Mouse (Mus musculus) frontal cortex, postnatal 25 days (tissue): ENCODE results near the gene Tmem203.

Source experiments
- DNase-seq, 2 experiments: peaks; one replicate each; pipeline ENCODE4 v3.0.0; 2022; ENCODE audit warnings: low spot score in 2 of 2

Gene Tmem203

DNA sequence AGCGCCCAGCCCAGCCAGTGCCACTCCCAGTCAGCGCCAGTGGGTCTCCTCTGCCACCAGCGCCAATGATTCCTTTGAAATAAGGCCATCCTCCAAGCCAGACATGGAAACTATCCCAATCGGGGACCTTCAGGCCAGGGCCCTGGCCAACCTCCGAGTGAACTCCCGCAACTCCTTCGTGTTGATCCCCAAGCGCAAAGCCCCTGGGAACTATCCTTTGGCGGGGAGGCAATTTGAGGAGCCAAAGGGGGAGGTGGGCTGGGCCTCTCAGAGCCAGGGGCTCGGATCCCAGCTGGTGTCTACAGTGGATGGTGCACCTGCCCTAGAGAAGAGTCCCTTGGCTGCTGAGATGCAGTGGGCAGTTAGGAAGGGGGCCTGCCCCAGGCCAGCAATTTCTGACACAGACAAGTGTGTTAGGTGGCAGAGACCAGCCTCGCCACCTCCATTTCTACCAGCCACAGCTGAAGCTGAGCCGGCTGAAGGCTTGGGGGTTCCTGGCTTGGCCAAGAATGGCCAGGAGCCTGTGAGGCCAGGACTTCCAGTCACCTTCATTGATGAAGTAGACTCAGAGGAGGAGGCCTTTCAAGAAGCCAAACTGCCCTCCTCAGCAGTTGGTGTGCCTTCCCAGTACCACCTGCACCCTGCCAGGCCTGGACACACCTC lies 8.5 kb downstream of the Tmem203 start:
- no peak for DNase-seq

- DNase-seq = no peak
Observed at GRCm38 (mm10) chr2:25264286-25264660, 9.0 kb downstream of the Tmem203 start.

DNA sequence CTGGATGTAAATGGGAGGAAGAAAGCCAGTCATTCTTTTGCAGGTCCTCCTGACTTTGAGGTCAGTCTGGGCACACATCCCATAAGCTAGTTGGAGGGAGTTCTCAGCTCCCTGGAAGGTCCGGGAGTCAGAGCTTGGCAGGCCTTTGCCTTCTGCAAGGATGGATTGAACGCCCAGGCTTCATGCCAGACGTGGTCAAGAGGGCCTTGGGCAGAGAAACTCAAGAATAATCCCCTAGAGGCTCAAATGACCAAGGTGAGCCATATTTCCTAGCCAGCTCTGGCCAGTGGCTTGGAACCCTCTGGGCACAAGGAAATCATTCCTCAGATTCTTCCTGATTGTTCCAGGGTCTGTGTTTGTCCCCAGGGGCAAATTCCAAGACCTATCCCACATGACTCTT lies 9.6 kb downstream of the Tmem203 start:
- DNase-seq = no peak

DNA sequence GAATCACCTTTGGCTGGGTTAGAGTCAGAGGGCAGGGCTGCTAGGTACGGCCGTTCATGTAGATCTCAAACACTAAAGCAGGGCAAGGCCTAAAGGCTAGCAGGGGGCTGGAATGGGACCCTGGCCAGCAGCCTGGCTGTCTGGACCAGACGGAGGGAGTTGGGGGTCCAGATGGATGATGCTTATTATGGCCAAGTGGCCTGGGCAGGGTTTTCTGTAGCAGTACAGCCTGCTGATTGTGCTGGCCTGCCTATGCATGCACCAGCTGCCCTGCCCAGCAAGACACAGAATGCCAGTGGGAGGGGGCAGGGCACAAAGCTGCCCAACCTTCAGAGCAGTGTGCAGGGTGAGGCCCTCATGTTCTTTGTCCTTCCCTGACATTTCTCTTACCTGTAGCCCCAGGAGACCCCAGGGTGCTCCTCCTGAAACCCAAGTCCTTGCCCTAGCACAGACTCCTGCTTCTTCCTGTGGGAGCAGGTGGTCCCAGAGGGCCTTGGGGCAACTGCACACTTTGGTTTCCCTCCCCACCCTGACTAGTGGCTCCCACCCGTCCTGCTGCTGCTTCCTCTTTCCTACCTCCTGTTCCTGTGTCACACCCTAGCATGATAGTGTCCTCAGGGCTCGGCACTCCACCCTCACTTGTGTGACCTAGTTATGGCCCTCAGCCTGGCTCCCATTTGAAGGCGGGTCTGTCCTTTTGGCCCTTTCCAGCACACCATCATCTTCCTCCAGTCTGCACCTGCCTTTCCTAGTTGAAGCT lies 10.8 kb downstream of the Tmem203 start:
- no peak for DNase-seq

DNA sequence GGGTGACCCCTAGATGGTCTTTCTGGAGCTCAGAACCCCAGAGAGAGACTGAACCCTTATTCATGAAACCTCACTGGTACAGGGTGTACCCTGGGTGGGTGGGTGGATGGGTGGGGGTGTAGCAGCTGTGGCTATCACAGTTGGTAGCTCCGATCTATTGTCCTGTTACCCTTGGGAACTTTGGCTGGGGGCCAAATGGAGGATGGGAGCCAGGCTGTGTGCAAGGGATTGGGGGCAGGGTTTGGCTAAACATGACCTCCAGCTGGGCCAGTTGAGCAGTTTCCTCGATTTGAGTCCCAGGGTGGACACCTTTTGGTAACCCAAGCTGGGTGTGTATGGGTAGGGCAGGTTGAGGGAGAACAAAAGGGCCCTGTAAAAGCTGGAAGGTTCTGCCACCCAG lies 11.5 kb downstream of the Tmem203 start:
- no peak for DNase-seq

GRCm38 (mm10) chr2:25267241-25267640 lies 12.0 kb downstream of the Tmem203 start:
- no peak for DNase-seq

DNA sequence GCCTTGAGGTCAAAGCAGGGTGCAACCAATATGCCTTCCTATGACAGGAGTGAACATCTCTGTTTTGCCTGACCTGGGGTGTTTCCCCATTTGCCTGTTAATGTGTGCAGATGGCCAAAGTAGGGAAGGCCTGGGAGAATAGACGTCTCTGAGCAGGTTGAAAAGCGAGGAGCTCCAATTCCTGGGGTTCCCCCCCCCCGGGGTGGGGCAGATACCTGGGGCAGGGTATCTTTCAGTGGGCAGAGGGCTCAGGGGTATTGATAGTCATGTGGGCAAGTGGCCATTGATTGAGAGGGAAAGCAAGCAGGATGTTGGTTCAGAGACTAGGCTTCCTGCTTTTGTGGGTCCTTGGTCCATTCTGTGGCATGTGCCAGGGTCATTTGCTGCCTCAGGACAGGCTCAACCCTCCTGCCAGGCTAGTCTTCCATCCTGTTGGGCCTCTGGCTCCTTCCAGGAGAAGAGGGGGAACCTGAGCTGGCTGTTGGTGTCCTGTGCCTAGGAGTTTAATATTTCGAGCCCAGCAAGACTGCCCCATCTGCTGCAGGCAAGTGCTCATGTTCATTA lies 12.6 kb downstream of the Tmem203 start:
- DNase-seq = no peak

DNA sequence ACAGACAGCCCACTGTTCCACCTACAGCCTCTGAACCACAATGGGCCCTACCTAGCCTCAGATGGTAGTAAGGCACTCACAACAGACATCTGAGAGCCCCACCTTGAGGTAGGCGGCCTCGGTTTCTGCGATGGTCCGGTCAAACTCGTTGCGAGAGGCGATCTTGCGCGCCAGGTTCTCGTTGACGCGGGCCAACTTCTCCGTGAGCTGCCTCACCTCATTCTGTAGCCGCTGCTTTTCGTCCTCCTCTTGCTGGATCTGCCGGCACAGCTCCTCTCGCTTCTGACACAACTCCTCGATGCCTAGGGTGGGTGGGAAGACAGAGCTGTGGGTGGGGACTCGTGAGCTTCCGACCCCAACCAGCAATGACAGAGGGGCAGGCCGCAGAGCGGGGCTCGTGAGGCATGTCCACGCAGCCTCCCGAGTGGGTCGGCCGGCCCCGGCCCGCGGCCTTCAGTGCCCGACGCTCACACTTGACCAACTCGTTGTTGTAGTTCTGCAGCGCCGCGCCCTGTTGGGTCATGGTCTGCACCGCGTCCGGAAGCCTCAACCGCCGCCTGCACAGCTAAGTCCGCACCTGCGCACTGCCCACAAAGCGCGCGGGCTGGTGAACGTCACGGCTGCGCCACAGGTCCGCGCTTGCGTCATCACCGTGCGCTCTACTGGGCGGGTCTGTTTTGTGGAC lies 16.7 kb downstream of the Tmem203 start, which contains the start of the genes Ssna1 and Anapc2:
Gene Ssna1, minus strand, starts transcription at position 612 of the 685 bp plus-strand sequence.
Gene Anapc2, plus strand, starts transcription at position 652 of the 685 bp plus-strand sequence.
- DNase-seq = peak; percentile 96 to 97

DNA sequence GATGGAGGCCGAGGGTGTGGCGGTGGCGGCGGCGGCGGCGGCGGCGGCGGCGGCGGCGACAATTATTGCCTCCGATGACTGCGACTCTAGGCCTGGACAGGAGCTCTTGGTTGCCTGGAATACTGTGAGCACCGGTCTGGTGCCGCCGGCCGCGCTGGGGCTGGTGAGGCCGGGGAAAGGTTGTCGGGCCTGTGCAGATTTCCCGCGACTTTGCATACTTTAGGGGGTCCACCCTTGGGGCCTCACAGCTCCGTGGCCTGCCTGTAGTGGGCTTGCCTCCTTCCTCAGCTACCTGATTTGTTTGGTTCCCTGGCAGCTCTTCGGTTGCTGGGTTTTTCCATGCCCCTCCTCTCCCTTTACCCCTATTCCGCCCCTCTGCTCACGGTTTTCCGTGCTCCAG lies 17.3 kb downstream of the Tmem203 start:
- DNase-seq = no peak

GRCm38 (mm10) chr2:25273010-25273409 lies 17.8 kb downstream of the Tmem203 start:
- DNase-seq = no peak

DNA sequence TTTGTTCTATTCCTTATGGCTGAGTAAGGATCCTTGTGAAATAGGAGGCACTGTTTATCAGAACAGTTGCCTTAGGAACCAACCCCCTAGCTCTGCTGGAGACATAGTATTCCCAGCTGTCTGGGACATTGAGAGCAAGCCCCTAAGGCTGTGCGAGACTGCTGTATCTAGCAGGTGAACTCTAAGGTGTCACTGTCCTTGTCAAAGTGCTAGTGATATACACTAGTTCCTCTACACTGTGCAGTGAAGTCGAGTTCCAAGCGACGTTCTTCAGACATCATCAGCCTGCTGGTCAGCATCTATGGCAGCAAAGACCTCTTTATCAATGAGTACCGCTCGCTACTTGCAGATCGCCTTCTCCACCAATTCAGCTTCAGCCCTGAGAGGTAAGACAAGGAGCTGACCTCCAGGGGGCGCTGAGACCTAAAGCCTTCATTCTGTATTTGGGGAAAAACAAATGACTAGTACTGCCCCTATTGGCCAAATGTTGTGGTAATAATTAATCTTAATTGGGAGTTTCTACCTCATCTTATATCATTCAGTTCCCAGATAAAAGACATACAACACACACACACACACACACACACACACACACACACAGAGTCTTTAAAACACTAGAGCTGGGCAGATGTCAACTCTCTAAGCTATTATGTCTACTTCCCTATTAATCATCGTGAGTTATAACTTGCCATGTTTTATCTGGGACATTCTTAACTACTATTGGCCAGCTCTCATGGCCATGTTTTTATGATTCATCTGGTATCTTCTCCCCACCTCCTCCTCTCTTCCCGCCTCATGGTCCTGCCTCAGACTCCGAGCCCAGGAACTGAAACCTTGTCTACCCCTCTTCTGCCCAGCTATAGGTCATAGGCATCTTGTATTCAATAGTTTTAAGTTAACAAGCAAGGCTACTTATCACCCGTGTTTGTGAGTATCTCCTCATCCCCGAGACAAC lies 24.0 kb downstream of the Tmem203 start:
- DNase-seq = peak in 1 of 2 experiments; percentile 70

DNA sequence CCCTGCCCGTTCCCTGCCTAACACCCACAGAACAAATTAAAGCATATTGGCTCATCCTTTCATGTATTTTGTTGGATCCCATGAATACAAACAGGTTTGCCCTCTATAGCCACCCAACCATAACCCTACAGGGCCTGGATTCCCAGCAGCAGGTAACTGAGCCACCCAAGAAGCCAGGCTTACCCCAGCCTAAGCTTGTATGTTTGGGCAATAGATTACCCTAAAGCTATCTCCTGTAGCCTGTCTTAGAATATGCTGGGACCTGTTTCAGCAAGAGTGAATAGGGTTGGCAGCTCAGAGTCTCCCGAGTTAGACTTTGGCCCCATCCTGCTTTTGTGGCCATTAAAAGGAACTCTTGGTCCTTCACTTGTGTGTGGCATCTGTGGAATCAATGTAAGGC lies 30.3 kb downstream of the Tmem203 start:
- DNase-seq = no peak

DNA sequence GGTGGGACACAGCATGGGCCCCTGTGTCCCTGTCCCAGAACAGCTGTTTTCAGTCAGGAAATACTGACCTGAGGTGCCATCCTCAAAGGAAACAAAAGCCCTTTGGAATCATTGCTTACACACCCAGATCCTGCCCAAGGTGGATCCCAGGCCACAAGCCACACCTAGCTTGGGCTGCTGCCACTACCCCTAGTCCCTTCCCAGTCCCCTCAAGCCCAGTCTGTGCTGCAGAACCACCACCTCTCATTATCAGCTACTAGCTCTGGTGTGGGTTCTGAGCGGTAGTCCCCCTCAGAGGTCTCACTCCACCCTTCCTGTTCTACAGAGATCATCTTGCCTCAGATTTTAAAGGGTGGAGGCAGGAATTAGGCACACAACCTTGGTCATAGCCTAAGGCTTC lies 31.1 kb downstream of the Tmem203 start:
- no peak for DNase-seq

GRCm38 (mm10) chr2:25286837-25287636 lies 31.8 kb downstream of the Tmem203 start:
- no peak for DNase-seq

DNA sequence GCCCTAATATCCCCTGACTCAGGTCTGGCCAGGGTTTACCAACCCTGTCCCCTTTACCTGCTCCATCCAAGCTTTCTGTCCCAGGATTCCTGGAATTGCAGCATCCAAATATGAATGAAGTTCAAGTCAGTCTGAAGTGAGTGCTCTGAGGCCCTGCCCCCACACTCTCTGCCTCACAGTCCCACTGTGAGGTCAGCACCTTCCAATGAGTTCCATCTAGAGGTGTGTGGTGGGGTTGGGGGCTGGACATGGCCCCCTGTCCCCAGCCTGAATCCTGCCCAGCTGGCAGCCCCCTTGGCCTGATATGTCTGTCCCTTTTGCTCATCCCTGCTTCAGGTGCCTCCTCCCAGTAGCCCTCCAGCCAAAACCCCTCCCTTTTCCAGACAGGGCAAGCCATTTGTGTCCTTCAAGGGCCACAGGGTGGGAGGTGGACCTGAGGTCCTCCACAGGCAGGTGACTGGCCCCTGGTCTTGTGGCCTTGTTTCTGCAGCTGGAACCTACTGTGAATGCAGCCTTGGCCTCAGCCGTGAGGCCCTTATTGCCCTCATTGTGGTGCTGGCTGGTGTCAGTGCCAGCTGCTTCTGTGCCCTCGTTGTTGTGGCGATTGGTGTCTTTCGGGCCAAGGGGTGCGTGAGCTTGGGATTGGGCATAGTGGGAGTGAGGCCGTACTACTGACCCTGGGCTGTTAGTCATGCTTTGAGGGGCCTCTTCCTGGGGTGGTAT lies 32.8 kb downstream of the Tmem203 start, which contains the start of gene Tmem210:
Gene Tmem210, plus strand, starts transcription at position 219 of the 723 bp plus-strand sequence.
- DNase-seq = no peak

DNA sequence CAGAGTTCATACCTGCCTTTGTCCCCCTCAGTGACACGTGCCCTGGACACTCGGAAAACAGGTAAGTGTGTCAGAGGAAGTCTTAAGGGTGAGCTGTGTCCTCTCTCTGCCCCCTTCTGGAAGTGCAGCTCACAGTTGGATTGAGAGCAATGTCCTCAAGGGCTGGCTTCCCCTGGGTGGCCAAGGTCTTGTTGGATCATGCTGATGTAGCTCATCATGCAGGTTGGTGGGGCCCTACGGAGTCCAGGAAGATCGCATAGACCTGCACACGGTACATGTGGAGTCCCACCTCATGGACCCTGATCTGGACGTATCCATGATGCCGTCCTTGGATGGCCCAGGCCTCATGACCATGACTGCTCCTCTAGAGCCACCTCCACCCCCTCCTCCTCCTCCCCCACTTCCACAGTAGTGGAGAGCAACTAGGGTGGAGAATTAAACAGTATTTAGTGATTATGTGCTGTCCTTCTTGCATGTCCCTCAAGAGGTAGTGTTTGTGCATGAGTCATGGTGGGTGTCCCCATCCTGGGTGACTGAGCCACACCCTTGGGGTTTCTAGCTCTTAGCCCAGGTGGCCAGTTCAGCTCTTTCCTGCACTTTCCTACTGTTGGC lies 33.6 kb downstream of the Tmem203 start:
- no peak for DNase-seq

DNA sequence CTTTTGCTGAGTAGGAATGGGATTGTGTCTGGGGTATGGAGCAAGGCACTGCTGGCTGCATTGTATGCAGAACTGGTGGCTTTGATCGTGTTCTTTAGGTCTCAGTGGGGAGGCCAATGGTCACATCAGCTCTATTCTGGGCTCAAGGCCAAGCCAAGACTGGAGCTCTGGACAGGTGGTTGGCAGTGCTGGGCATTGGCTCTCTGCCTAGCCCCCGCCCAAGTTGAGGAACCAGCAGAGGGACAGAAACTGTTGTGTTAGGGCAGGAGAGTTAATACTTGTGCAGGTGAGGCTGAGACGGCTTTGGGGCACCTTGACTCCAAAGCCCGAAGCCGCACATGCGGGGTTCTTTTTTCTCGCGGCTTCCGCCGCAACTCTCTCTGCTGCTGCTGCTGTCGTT lies 34.4 kb downstream of the Tmem203 start, which contains the start of gene Lrrc26:
Gene Lrrc26, plus strand, starts transcription at position 265 of the 400 bp plus-strand sequence.
- no peak for DNase-seq

DNA sequence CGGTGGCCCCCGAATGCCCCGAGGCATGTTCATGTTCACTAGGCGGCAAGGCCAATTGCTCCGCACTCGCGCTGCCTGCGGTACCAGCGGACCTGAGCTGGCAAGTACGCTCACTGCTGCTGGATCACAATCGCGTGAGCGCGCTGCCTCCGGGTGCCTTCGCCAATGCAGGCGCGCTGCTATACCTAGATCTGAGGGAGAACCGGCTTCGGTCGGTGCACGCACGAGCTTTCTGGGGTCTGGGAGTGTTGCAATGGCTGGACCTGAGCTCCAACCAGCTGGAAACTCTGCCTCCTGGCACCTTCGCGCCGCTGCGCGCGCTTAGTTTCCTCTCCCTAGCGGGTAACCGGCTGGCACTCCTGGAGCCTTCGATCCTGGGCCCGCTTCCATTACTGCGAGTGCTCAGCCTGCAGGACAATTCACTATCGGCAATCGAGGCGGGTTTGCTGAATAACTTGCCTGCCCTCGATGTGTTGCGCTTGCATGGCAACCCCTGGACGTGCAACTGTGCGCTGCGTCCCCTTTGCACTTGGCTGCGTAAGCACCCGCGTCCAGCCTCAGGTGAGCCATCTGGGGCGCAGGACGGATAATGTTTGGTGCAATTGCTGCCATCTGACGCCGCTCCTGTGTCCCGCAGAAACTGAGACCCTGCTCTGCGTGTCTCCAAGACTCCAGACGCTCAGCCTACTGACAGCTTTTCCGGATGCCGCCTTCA lies 35.0 kb downstream of the Tmem203 start:
- no peak for DNase-seq

DNA sequence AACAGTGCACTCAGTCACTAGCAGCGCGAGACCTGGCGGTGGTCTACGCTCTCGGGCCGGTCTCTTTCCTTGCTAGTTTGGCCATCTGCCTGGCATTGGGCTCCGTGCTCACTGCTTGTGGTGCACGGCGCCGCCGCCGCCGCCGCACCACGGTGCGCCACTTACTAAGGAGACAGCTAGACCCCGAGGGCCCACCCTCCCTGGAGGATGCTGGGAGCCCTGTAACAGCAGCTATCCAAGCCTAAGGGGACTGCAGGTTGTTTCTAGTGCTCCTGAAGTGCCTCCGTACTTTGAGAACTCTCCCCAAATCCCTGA lies 35.5 kb downstream of the Tmem203 start:
- no peak for DNase-seq
